Mouse (Mus musculus) midbrain, embryonic 16.5 days (tissue): Measurements from ENCODE around the gene Gimd1. TPM values are rescaled to one million over a fixed set of nuclear protein-coding genes. Genes with fewer than 3 reads are reported as not detected.

Experiments used
- ATAC-seq: fragments of 200-750 bp; cut with Nextera tagmentation; 2 replicates; pipeline ENCODE4 v1.8.0; 2017; ENCODE audit warnings: moderate TSS enrichment
- H3K27ac ChIP-seq: fragments of 300-500 bp; sonication (generic); 2 replicates; pipeline ENCODE4 v1.5.1; 2014; ENCODE audit warnings: mild to moderate bottlenecking, low read length, mixed read lengths
- H3K27me3 ChIP-seq: fragments of 300-500 bp; sonication (generic); 2 replicates; pipeline ENCODE4 v1.6.1; 2014; ENCODE audit warnings: low read depth, low read length, mixed read lengths; ENCODE audit not compliant: control insufficient read depth, insufficient read depth
- H3K36me3 ChIP-seq: fragments of 300-500 bp; sonication (generic); 2 replicates; pipeline ENCODE4 v1.6.1; 2014; ENCODE audit warnings: mild to moderate bottlenecking, low read length, moderate library complexity, mixed read lengths; ENCODE audit not compliant: control insufficient read depth, insufficient read depth
- H3K4me1 ChIP-seq: fragments of 300-500 bp; sonication (generic); 2 replicates; pipeline ENCODE4 v1.6.1; 2014; ENCODE audit warnings: mild to moderate bottlenecking, low read length, mixed read lengths; ENCODE audit not compliant: control insufficient read depth, insufficient read depth
- H3K4me2 ChIP-seq: fragments of 300-500 bp; sonication (generic); 2 replicates; pipeline ENCODE4 v1.6.1; 2014; ENCODE audit warnings: mild to moderate bottlenecking, low read length, mixed read lengths
- H3K4me3 ChIP-seq: fragments of 300-500 bp; sonication (generic); 2 replicates; pipeline ENCODE4 v1.5.1; 2014; ENCODE audit warnings: low read depth, mild to moderate bottlenecking, low read length, moderate library complexity, mixed read lengths
- H3K9ac ChIP-seq: fragments of 300-500 bp; sonication (generic); 2 replicates; pipeline ENCODE4 v1.6.1; 2014; ENCODE audit warnings: low read depth, low read length, mixed read lengths
- H3K9me3 ChIP-seq: fragments of 300-500 bp; sonication (generic); replicated peaks from 2 replicates; pipeline ENCODE4 v1.6.1; 2014; ENCODE audit warnings: mild to moderate bottlenecking, low read length, mixed read lengths; ENCODE audit not compliant: control insufficient read depth, poor library complexity, severe bottlenecking
- WGBS: fragments of 180-500 bp; shearing (Covaris S2); extraction: QIAGEN DNeasy Blood & Tissue Kit; methylation state at CpG from one replicate; pipeline ENCODE4 v1.1.7; 2014; 5-methylcytosine and 5-hydroxymethylcytosine counted together
- polyA plus RNA-seq: library from polyadenylated mRNA; unstranded; fragments of >200 nt; fragmentation: Nextera tagmentation; extraction: Ambion mirVana; gene quantifications from 2 replicates; pipeline ENCODE4 v1.2.1, GENCODE M21; 2015

The Gimd1 gene
- not detected in 2 replicates for polyA plus RNA-seq

DNA sequence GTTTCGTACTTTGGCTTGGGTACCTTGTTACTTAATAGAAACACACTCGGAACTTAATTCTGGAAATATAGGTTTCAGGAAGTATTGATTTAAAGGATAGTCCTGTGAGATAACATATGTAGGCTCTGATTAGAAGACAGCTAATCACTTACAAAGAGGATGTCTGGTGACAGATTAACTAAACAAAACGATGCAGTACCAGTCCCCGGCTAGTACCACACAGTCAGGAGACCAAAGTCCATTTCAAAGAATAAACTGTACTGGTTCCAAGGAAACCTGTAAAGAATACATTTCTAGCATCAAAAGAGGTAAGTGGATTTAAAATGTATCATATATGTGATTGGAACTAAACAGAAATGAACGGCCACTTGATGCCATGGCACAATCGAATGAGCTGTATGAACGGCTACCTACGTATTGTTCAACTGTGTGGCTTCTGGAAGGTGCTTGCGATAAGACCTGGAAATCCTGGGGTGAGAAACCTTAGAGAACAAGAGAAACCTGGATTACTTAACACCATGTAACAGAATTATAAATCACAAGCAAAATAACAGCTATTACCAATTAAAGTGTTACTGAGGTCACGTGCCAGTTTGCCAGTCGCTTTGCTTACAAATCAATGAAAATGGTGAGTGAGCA, at the start of gene Gimd1:
TSS of gene Gimd1 (plus strand) at position 220 of the 639 bp plus-strand sequence.
- no peak within 1 kb of the TSS for H3K4me2 ChIP-seq
- no peaks in the 10 kb centered on the region for H3K27me3 ChIP-seq
- no peaks in the 10 kb centered on the region for H3K36me3 ChIP-seq
- 93% methylated on average over 11 of the region's 11 CpGs for WGBS
- H3K27ac ChIP-seq: no peak within 1 kb of the TSS
- no peaks in the 10 kb centered on the region for H3K4me1 ChIP-seq
- no peak for ATAC-seq
- H3K9ac ChIP-seq: no peak within 1 kb of the TSS
- H3K4me3 ChIP-seq: no peak within 1 kb of the TSS
- H3K9me3 ChIP-seq: no peaks in the 10 kb centered on the region

DNA sequence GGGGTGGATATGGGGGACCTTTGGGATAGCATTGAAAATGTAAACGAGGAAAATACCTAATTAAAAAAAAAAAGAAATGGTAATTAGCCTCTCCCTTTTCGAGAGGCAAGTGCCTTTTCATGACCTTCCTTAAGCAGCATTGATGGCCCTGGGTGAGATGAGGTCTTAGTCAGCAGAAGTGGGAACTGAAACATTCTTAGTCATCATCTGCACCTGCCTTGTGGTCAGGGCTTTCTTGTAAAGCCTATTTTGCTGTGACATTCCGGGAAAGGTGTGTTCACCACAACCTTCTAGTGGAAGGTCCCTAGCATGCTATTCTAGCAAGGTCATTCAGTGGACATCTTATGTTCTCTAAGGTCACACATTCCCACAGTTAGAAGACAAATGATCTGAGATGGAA, 48.4 kb upstream of the Gimd1 start:
- Histone ChIP-seq H3K4me1 (no peaks in the 10 kb centered on the region), H3K27ac (no peak overlapping the region), H3K4me3 (no peak overlapping the region), H3K9ac (no peak overlapping the region), H3K27me3 (no peaks in the 10 kb centered on the region), H3K36me3 (no peaks in the 10 kb centered on the region), H3K9me3 (no peaks in the 10 kb centered on the region), H3K4me2 (no peak overlapping the region)
- ATAC-seq: no peak
- WGBS: 75% methylated on average over 3 of the region's 3 CpGs

DNA sequence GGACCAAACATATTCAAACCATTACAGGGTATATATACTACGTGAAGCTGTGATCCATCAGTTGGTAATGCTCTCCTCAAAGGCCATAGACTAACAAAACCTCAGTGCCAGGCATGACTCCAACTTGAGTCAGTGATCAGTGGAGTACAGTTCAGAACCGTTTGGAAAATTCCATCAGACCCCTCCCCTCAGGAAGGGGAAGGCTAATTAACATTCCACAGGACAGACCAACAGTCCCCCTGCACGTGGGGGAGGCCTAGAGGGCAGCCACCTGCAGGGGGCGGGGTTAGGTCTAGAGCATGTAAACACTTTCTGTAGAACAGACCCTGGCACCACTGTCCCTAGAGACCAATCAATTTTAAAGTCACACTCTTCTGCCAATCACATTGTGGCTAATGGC, 47.3 kb upstream of the Gimd1 start:
- Histone ChIP-seq H3K27me3 (no peaks in the 10 kb centered on the region), H3K36me3 (no peaks in the 10 kb centered on the region), H3K27ac (no peak overlapping the region), H3K9me3 (no peaks in the 10 kb centered on the region), H3K9ac (no peak overlapping the region), H3K4me2 (no peak overlapping the region), H3K4me1 (no peaks in the 10 kb centered on the region), H3K4me3 (no peak overlapping the region)
- no peak for ATAC-seq
- WGBS: 65% methylated on average over 4 of the region's 4 CpGs

GRCm38 (mm10) chr3:132585122-132585972, 44.3 kb upstream of the Gimd1 start:
- no peak overlapping the region for H3K9ac ChIP-seq
- ATAC-seq: no peak
- no peak overlapping the region for H3K4me3 ChIP-seq
- H3K4me1 ChIP-seq: no peaks in the 10 kb centered on the region
- no peaks in the 10 kb centered on the region for H3K36me3 ChIP-seq
- 73% methylated on average over 8 of the region's 8 CpGs for WGBS
- H3K4me2 ChIP-seq: no peak overlapping the region
- no peaks in the 10 kb centered on the region for H3K27me3 ChIP-seq
- no peak overlapping the region for H3K27ac ChIP-seq
- H3K9me3 ChIP-seq: no peaks in the 10 kb centered on the region

GRCm38 (mm10) chr3:132588146-132588545, 41.5 kb upstream of the Gimd1 start:
- Histone ChIP-seq H3K4me1 (no peaks in the 10 kb centered on the region), H3K9ac (no peak overlapping the region), H3K9me3 (no peaks in the 10 kb centered on the region), H3K36me3 (no peaks in the 10 kb centered on the region), H3K4me3 (no peak overlapping the region), H3K27ac (no peak overlapping the region), H3K4me2 (no peak overlapping the region), H3K27me3 (no peaks in the 10 kb centered on the region)
- WGBS: 94% methylated on average over 1 of the region's 1 CpGs
- ATAC-seq: no peak

- no peaks in the 10 kb centered on the region for H3K27me3 ChIP-seq
- no peak overlapping the region for H3K4me2 ChIP-seq
- no peaks in the 10 kb centered on the region for H3K4me1 ChIP-seq
- H3K4me3 ChIP-seq: no peak overlapping the region
- no peaks in the 10 kb centered on the region for H3K36me3 ChIP-seq
- ATAC-seq: no peak
- H3K9ac ChIP-seq: no peak overlapping the region
- WGBS: 78% methylated on average over 3 of the region's 3 CpGs
- H3K27ac ChIP-seq: no peak overlapping the region
- H3K9me3 ChIP-seq: no peaks in the 10 kb centered on the region
Observed at GRCm38 (mm10) chr3:132590010-132590409, 39.6 kb upstream of the Gimd1 start.

DNA sequence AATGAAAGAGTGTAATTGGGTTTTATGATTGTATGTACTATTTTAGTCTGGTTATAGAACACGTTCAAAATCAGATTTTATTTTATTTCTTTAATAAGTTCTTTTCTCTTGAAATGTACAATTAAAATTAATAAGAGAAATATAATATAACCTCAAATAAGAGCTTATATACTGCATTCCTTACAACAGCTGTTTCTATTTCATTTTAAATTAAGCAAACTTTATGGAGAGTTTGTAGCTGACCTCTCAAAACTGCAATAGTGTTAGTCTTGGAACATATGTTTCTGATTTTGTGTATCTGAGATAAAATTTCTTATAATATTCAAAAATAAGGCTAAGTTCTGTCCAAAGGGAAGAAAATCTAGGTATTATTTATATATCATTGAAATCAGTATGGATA, 39.0 kb upstream of the Gimd1 start:
- no peaks in the 10 kb centered on the region for H3K4me1 ChIP-seq
- no peak overlapping the region for H3K27ac ChIP-seq
- H3K36me3 ChIP-seq: no peaks in the 10 kb centered on the region
- ATAC-seq: no peak
- H3K9ac ChIP-seq: no peak overlapping the region
- no peak overlapping the region for H3K4me2 ChIP-seq
- WGBS: 71% methylated on average over 1 of the region's 1 CpGs
- H3K27me3 ChIP-seq: no peaks in the 10 kb centered on the region
- H3K4me3 ChIP-seq: no peak overlapping the region
- no peaks in the 10 kb centered on the region for H3K9me3 ChIP-seq

GRCm38 (mm10) chr3:132628741-132629140, 879 bp upstream of the Gimd1 start:
- ATAC-seq: no peak
- no peak overlapping the region for H3K9ac ChIP-seq
- H3K9me3 ChIP-seq: no peaks in the 10 kb centered on the region
- no peak overlapping the region for H3K4me2 ChIP-seq
- no peak overlapping the region for H3K27ac ChIP-seq
- 53% methylated on average over 8 of the region's 8 CpGs for WGBS
- no peaks in the 10 kb centered on the region for H3K36me3 ChIP-seq
- no peaks in the 10 kb centered on the region for H3K4me1 ChIP-seq
- H3K27me3 ChIP-seq: no peaks in the 10 kb centered on the region
- H3K4me3 ChIP-seq: no peak overlapping the region

- H3K9me3 ChIP-seq: no peaks in the 10 kb centered on the region
- no peak overlapping the region for H3K4me3 ChIP-seq
- H3K27me3 ChIP-seq: no peaks in the 10 kb centered on the region
- ATAC-seq: no peak
- no peak overlapping the region for H3K9ac ChIP-seq
- no peaks in the 10 kb centered on the region for H3K4me1 ChIP-seq
- H3K36me3 ChIP-seq: no peaks in the 10 kb centered on the region
- 67% methylated on average over 2 of the region's 2 CpGs for WGBS
- H3K27ac ChIP-seq: no peak overlapping the region
- no peak overlapping the region for H3K4me2 ChIP-seq
Observed at GRCm38 (mm10) chr3:132633261-132633660, 3.6 kb downstream of the Gimd1 start.
